Mouse (Mus musculus): Measurements from ENCODE around the gene Zbtb16. TPM values are rescaled to one million over a fixed set of nuclear protein-coding genes. Genes with fewer than 3 reads are reported as not detected.
A peak's percentile ranks its signal among the peaks of the same experiment; 100 is the strongest.

Gene Zbtb16
- total RNA-seq, 2 experiments from 2014 or later, result 70.1 to 157 TPM

DNA sequence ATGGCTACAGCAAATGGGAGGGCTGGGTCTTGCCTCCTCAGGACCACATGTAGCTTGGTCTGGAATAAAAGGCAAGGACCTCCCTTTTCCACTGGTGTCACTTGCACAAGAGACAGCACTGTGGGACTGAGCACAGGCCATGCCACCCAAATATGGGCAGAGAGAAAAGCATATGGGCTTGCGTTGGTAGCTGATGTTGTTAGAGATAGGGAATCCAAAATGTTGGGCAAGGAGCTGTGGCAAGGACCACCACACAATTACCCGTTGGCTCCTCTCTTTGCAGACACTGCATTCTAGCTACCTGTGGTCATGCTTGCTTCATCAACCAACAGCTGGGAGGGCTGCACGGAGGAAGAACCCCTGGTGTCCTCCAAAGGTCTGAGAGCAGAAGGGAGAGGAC, 169.3 kb downstream of the Zbtb16 start:
- intact Hi-C loops (cut with DNase I; ENCODE audit: low total_unique reads), result no loop called here
- no peak for DNase-seq

DNA sequence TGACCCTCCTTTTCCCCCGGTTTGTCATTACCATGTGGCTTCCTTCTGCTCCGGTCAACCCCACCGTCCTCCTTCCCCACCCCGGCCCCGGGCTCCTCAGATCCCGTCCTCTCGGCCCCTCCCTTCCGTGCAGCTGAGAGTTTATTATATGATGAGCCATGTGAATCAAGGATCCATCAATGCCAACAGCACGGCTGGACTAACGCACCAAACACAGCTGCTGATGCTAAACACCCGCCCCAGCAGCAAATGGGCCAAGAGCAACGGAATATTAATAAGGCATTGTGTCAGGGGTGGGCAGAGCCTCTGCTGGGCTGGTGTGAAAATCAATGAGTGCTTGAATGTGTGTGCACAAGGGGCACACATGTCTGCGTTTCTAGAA, 173.0 kb downstream of the Zbtb16 start:
- intact Hi-C loops (cut with DNase I; ENCODE audit: low total_unique reads), result no loop called here
- DNase-seq, result no peak

DNA sequence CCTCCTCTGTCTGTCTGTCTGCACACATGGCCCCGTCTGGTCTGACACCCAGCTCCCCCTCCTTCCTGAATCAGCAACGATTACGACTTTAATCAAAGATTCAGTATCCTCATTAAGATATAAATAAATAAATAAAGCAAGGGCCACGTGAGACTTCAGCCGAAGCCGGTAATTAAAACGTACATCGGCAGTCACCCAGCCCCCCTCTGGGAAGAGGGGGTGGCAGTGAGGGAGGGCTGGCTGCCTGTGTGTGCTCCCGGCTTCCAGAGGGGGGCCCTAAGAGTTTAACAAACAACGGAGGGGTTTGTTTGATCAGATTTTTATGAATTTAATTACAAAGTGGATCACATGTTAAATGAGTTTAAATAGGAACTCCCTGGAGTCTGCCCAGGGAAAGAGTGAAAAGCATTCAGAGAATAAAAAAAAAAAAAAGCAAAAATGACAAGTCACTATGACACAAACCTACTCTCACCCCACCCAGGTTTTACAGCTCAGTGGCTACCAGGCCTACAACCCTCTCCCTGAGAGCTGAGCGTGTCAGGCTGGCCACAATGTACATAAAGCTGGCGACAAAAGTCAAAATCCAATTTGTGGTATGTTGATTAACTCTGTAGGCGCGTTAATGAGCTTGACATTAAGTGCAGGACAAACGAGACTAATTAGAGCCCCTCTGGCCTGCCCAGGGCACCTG, 173.5 kb downstream of the Zbtb16 start:
- no peak for DNase-seq
- intact Hi-C loops (cut with DNase I; ENCODE audit: low total_unique reads), result no loop called here

DNA sequence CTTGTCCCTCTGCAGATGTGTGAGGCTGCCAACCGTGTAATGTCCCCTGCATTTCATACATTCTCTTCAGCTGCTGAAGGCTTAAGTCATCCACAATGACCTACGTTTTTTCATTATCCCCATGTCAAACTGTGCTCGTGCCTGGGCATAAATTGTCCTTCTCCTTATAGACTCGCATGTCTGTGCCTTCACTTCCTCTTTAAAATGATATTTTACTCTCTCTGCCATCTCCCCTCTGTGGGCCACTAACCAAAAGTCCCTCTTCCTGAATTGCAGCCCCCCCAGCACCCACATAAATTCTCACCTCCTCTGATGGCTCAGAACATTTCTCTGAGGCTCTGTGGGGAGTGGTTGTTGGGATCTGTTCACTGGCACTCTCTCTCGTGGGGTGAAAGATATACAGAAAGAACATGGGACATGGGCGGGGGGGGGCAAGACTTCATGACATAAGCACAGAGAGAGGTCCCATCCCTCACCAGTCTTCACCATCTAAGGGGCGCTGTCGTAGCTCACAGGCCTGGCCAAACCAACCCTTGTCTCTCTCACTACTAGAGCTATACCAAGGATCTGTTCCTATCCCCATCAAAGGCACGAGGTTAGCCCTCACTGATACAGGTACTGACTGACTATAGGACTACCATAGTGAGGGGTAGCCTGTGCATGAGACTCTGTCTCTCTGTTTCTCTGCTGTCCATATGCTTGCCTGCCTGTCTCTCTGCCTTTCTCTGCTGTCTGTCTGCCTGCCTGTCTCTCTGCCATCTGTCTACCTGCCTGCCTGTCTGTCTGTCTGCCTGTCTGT, 174.6 kb downstream of the Zbtb16 start:
- intact Hi-C loops (cut with DNase I; ENCODE audit: low total_unique reads), result no loop called here
- DNase-seq, result no peak

DNA sequence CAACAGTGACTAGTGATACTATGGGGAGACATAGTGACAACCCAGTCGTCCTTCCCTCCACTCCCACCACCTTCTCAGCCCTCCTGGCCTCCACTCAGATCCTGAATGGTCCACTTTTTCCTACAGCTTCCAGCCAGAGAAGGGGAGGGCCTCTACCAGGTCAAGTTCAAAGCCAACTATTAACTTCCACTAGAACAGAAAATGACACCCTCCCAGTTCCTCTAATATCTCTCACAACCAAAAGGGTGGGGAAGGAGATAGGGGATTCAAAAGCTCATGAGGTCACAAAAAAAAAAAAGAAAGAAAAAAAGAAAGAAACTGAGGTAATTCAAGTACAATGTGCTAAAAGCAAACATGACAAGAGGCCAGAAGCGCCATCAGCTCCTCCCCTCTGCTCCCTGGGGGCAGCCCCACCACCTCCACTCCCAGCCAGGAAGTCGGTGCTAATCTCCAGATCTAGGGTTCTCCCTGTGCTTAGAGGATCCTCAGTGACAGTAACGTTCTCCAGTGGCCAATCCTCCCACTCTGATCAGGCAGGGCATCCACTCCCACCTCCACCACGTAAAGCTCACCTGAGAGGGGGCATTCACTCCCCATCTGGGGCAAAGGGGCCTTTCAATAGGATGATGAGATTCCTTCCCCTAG, 180.4 kb downstream of the Zbtb16 start:
- DNase-seq, result no peak
- intact Hi-C loops (cut with DNase I; ENCODE audit: low total_unique reads), result no loop called here

DNA sequence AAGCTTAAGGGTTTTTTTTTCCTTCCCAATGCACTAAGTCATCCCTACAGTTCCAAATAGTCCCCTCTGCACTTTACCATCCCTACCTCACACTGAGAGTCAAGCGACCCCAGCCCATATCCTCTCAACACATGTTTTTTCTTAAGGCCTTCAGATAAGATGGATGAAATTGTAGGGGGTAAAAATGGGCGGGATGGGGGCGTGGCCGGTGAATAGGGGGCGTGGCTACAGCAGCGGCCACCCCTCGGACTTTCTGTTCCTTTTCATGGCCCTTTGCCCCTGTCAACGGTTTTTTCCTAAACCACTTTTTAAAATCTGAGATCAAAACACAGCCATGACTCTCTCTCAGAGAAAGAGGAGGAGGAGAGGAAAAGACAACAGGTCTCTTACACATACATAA, 181.3 kb downstream of the Zbtb16 start:
- no peak for DNase-seq
- intact Hi-C loops (cut with DNase I; ENCODE audit: low total_unique reads), result loop anchor here (5.0 kb wide), 1 partner anchor 78 kb away; no protein-coding TSS in a partner anchor

DNA sequence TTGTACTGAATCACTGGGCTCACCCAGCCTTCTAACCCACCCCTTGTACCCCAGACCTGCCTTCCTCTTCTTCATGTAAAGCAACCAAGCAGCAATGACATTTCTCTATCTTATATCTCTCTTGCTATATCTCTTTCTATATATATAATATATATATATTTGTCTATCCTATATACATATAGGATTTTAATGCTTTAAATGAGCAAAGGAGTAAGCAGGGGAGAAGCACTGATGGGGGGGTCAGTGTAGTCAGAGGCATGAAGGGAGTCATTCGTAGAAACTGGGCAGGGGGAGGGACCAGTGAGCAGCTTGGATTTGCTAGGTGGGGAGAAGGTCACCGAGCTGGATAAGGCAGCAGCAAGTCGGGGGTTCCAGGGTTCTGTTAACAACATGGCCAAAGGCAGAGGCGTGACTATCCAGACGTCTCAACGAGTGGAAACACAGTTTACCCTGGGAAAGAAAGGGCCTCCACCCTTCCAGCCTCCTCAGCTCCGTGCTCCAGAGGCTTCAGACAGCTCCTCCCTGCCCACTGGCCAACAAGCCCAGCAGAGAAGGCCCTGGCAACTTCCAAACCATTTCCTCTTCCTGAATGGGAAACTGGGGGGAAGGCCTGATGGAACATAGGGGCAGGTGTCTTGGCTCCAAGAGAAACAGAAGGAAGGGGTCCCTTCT, 182.5 kb downstream of the Zbtb16 start:
- intact Hi-C loops (cut with DNase I; ENCODE audit: low total_unique reads), result loop anchor here (5.0 kb wide), 1 partner anchor 79 kb away; no protein-coding TSS in a partner anchor
- no peak for DNase-seq

DNA sequence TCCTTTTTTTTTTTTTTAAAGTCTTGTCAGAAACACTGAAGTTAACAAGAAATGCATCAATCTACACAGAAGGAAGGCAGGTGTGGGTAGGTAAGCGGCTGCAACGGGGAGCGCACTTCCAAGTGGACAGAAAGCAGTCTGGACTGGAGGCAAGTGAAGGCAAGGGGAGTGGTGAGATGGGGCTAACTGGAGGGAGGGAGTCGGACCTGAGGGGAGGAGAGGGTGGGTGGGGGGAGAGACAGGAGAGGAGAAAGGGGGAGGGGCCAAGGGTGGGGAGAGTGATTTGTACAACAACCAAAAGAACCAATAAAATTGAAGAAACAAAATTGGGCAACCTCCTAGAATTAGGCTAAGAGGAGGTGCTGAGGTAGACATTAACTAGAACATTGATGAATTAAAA, 184.0 kb downstream of the Zbtb16 start:
- no peak for DNase-seq
- intact Hi-C loops (cut with DNase I; ENCODE audit: low total_unique reads), result loop anchor here (5.0 kb wide), 1 partner anchor 80 kb away; no protein-coding TSS in a partner anchor

DNA sequence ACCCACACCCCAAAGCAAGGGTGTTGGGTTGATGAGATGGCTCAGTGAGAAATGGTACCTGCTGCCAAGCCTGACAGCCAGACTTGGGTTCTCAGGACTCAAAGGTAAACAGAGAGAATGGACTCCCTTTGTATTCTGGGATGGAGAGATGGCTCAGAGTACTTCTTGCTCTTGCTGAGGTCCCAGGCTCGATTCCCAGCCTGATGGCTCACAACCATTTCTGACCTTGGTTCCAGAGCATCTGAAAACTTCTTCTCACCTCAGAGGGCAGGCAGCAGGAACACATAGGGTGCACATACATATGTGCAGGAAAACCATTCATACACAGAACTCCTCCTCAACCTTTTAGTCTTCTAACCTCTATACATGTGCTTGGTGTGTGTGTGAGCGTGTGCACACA, 185.2 kb downstream of the Zbtb16 start:
- intact Hi-C loops (cut with DNase I; ENCODE audit: low total_unique reads), result loop anchor here (5.0 kb wide), 1 partner anchor 81 kb away; no protein-coding TSS in a partner anchor
- no peak for DNase-seq

DNA sequence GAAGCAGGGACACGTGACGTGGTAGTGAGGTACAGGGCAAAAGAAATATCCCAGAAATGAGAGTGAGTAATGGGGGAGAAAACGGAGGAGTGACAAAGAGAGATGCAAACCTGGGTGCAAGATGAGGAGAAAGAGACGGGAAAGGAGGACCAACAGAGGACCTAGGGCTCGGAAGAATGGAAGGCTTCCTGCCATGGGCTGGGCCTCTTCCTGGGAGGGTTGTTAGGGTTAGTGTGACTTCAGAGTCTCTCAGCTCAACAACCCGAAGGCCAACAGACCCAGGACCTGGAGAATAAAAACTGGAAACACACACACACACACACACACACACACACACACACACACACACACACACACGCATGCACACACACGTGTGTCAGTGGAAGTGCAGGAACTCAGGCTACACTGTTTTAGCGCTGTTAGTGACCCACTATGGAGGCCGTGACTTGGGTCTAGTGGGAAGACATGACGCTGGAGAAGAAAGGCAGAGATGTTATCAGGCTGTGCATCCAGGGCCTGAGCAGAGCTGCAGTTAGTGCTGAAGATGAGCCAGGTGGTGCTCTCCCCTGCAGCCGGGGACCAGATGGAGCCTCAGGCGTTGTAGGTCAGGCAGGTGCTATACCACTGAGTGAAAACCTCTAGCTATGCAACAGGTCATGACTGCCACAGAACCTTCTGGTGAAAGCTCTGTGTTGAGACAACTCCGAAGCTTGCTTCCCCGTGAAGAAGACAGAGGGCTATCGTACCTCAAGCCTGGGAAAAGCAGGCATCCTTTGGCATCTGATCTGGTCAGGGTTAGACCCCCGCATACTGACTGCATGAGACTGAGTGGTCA, 186.0 kb downstream of the Zbtb16 start:
- no peak for DNase-seq
- intact Hi-C loops (cut with DNase I; ENCODE audit: low total_unique reads), result loop anchor here (5.0 to 10.0 kb wide), 2 partner anchors 82 to 405 kb away; partner anchors contain the start of gene Zw10

DNA sequence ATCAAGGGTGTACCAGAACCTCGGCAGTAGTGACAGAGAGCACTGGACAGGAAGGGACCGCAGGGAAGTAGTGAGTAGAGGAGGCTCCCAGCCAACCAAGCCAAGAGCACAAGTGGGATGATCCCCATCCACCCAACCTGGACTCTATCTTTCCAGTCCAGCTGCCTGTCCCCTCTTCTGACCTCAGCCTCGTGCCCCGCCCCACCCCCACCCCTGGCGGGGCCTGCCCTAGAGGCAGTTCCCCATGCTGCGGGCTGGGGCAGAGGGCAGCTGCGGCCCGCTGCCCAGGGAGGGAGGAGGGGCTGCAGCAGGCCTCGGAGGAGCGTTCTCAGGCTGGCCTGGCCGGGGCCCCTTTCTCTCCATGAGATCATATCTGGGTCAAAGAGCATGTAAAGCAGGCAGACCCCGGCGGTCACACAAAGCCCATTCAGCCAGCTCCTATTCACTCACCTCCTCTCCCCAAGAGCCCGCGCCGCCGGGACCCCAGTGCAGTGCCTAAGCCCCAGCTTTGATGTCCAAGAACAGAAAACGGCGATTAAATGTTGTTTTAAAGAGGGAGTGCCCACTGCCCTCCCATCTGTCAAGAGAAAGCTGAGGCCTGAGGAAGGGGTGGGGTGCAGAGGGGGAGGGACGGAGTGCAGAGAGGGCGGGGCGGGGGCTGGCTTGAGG, 186.8 kb downstream of the Zbtb16 start:
- intact Hi-C loops (cut with DNase I; ENCODE audit: low total_unique reads), result loop anchor here (10.0 kb wide), 1 partner anchor 406 kb away; the partner anchor contains the start of gene Zw10

DNA sequence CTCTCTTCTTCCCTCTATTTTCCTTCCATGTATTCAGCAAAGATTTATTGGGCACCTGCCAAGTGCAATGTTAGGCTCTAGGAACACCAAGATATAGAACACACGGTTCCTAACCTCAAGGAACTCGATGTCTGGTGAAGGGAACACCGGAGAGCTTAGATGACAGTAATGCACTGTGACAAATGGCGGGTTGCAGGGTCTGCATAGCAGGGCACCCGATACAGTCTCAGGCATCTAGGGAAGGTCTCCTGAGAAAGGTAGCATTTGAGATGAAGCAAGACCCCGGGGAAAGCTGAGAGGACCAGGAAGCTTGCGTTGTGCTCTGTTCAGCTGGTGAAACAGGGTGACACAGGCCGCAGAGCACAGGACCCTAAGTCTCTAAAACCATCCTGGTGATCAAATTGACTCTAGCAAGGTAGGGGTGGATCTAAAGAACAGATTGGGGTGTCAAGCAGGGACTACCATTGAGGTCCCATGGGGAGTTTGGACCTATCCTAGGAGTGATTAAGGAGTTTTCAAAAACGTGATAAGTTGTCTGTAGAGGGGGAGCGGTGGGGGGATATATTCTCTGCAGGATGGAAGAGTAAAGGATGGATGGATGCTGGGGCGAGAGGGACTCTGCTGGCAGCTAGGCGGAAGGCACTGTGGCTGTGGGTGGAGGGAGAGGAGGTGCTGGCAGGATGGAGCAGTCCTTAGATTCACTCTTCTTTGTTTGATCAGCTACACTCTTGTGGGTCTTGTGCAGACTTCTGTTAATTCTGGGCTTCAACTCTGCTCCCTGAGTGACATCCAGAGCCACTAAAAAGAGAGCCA, 187.5 kb downstream of the Zbtb16 start:
- intact Hi-C loops (cut with DNase I; ENCODE audit: low total_unique reads), result loop anchor here (10.0 kb wide), 1 partner anchor 406 kb away; the partner anchor contains the start of gene Zw10

More for the DNA sequence above, 186.8 kb downstream of the Zbtb16 start:
- DNase-seq, result peak; percentile 69

DNA sequence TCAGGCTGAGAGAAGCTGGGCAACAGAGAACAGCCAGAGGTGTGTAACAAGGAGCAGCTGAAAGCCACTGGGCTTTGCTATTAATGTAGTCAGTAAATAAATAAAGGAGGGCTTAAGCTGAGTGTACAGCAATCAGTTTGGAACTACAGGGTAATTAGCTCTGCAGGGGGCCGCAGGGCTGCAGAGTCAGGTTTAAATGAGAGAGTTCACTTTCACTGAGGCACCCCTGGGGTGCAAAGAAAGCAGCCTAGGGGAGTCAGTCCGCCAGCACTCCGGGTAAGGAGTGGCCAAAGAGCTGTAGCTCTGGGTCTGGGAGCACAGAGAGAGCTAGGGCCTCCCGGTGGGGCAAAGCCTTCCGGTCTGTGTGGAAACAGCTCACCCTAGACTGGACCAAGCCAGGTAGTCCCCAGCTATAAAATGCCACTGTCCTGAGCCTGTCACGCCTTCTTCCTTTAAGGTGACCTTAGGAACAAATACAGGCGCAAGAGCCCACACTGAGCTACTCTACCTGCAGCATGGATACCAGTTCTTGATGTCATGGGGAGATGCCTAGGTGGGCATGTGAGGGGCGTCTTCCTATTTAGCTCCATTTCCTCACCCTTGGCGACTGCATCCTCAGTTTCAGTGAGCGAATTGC, 188.3 kb downstream of the Zbtb16 start:
- DNase-seq, result no peak
- intact Hi-C loops (cut with DNase I; ENCODE audit: low total_unique reads), result loop anchor here (10.0 kb wide), 1 partner anchor 407 kb away; the partner anchor contains the start of gene Zw10

More for the DNA sequence above, 187.5 kb downstream of the Zbtb16 start:
- DNase-seq, result no peak

DNA sequence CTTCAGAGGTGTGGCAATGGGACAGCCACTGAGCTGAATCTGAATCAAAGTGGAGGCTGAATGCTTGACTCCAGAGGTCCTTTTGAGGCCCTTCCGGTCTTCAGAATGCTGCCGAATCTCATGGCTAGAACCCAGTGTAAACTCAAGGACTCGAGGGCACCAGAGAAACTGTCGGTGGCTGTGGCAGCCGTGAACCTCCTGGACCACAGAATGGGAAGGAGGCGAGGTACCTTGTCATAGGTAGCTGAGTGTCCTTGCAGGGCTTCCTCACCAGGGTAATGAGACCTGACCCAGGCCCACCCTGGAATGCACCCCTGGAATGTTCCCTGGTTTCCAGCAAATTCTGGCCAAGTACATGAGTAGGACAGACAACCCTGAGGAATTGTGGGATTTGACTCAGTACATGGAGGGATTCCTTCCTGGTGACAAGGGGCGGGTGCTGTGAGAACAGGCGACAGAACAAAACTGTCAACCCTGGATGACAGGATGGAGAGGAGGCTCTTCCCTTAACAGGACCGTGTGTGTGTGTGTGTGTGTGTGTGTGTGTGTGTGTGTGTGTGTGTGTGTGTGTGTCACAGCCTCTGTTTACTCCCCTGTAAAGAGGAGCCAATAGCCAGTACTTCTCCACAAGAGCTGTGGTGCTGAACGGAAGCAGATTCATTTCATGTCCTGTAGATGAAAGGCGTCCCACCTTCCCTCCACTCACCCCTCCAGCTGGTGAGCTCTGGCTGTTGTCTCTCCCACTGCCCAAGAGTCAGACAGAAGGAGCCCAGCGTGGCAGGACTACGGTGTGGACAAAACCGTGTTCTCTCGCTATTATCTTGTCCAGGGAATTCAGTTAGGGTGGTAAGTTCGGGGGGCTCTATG, 189.0 kb downstream of the Zbtb16 start:
- no peak for DNase-seq
- intact Hi-C loops (cut with DNase I; ENCODE audit: low total_unique reads), result loop anchor here (10.0 kb wide), 1 partner anchor 408 kb away; the partner anchor contains the start of gene Zw10

DNA sequence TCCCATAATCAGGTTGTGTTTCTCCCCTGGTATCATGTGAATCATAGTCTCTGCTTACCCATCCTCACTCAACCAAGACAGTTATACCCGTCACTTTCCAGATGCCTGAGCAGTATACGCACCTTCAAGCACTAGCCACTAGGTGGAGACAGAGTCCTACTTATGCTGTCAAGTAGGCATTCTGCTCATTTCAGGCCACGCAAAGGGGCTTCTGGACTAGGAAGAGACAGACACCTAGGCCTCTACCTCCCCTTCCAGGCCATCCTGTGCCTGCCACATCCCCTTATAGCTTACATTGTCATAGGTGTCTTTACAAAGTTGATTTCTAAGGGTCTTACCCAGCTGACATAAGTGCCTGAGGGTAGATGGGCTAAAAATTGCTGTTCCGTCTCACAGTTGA, 189.8 kb downstream of the Zbtb16 start:
- intact Hi-C loops (cut with DNase I; ENCODE audit: low total_unique reads), result loop anchor here (10.0 kb wide), 1 partner anchor 409 kb away; the partner anchor contains the start of gene Zw10
- peak; percentile 56 for DNase-seq
